Mouse (Mus musculus) large intestine, adult 2 months (tissue): ENCODE measurements at regions not wholly inside any gene's neighbourhood (a gene's known extent, or its start where the extent isn't known, plus 50 kb on each side); places are given as distances from the start of the nearest gene placed in this dataset.

Source experiments
- DNase-seq: peaks from one replicate; pipeline ENCODE4 v3.0.0-alpha.2; 2012; ENCODE audit warnings: low read depth, low spot score
- WGBS: fragments of 180-500 bp; shearing (Covaris S2); methylation state at CpG from one replicate; pipeline ENCODE4 v1.1.7; 2018; 5-methylcytosine and 5-hydroxymethylcytosine counted together

- DNase-seq: no peak
- 84% methylated on average over 9 of the region's 9 CpGs for whole genome bisulfite sequencing
Measured at GRCm38 (mm10) chr1:73805156-73805555, 319.1 kb downstream of the Tns1 start.

GRCm38 (mm10) chr1:73799996-73800395, 324.3 kb downstream of the Tns1 start:
- 63% methylated on average over 1 of the region's 1 CpGs for WGBS
- no peak for DNase-seq

DNA sequence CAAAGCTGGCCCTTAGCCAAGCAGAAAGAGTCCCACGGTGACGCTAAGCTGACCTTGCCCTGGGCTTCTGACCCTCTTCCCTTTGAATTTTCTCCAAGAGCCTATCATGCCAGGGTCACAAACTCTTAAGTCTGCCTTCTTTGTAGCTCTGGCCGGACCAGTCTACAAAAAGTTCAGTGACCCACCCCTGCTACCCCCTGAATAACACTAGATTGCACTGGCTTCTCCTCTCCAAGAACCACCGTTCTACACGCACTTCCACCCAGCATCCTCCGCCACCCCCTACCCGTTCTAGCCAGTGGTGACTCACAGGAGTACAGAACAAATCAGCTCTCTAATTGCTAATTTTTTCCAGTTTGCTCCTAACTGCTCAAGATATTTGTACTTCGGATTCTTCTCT, 325.0 kb downstream of the Tns1 start:
- DNase-seq: no peak
- 65% methylated on average over 8 of the region's 8 CpGs for WGBS

GRCm38 (mm10) chr1:73797858-73798257, 326.4 kb downstream of the Tns1 start:
- 77% methylated on average over 2 of the region's 2 CpGs for WGBS
- DNase-seq: no peak

DNA sequence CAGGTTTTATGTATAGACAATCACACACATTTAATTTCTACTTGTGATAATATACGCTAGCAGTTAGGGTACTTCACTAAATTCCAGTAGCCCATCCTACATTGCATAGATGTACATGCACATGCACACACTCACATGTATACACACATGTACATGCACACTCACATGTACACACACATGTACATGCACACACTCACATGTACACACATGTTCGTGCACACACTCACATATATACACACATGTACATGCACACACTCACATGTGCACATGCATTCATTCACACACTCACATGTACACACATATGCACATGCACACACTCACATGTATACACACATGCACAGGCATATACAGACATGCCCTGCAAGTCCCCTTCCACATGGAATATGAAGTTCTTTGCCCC, 326.8 kb downstream of the Tns1 start:
- WGBS: 92% methylated on average over 2 of the region's 2 CpGs

DNA sequence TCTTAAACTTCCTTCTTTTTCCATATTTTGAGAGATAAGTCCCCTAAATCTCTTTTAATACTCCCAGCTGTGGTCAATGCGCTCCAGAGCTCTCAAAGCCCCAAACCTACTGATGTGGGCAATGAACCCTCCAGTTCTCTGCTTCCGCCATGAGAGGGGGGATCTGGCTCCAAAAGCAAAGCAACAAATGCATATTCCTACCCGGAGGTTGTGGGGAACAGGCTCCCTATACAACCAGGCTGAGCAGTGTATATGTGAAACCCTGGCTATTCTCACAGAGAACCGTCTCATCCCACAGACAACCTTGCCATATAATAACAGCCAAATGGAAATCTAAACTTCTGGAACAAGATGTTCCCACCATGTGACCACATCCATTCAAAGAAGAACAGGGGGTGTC, 330.4 kb downstream of the Tns1 start:
- DNase-seq: no peak
- WGBS: 82% methylated on average over 4 of the region's 4 CpGs

More for the DNA sequence above, 326.8 kb downstream of the Tns1 start:
- DNase-seq: no peak

DNA sequence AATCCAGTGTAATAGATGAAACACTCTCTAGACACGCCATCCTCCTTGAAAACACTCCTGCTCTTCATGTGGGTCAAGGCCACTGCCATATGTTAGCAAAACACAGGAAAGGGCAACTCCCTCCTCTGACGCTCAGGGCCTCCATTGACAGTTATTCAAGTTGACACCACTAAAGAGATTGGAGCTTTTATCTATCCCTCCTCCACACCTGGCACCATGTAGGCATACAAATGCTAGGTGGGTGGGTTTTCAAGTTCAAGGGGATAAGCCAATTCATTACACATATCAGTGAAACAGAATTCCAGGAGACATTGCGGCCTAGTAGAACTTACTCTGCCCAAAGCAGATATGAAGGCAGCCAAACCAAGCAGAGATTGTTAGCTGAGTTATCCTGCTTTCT, 331.0 kb downstream of the Tns1 start:
- 77% methylated on average over 3 of the region's 3 CpGs for WGBS
- no peak for DNase-seq

DNA sequence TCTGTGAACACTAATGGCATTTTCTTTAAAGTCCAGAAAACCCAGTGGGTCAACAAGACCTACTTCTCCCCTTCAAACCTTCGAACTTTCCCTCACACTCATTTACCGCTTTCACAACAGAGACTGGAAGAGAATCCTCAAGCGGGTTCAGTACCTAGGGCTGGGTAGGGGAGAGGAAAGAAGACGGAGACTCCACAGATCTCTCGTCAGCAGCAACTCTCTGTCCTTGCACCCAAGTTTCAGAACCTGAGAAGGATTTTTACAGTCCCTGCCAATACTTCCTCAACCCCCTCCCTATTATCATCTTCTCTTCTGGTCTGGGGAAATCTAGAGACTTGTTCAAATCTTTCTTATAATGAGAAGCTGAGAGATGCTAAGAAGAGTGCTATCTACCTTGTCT, 331.9 kb downstream of the Tns1 start:
- 93% methylated on average over 5 of the region's 5 CpGs for WGBS
- DNase-seq: no peak

GRCm38 (mm10) chr1:73787666-73788065, 336.6 kb downstream of the Tns1 start:
- no peak for DNase-seq
- 59% methylated on average over 2 of the region's 2 CpGs for WGBS

- no peak for DNase-seq
- WGBS: 82% methylated on average over 7 of the region's 7 CpGs
Measured at GRCm38 (mm10) chr1:73787224-73787623, 337.0 kb downstream of the Tns1 start.

DNA sequence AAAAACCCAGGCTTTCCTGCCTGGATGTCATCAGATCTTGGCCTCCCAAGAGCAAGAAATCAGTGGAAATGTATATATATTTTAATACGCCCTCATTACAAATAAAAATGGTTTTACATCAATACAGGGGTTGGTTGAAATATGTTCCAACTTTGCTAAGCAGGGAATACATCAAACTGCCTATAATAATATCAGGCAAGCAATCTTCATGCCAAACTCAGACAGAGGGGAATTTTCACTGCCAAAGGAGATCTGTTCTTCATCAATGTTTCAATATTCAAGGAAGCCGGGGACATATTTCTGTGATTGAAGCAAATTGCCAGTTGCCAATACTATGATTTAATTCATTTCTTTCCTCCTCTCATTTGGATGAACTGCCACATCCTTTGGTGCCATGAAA, 340.9 kb downstream of the Tns1 start:
- DNase-seq: no peak
- WGBS: 82% methylated on average over 2 of the region's 2 CpGs

DNA sequence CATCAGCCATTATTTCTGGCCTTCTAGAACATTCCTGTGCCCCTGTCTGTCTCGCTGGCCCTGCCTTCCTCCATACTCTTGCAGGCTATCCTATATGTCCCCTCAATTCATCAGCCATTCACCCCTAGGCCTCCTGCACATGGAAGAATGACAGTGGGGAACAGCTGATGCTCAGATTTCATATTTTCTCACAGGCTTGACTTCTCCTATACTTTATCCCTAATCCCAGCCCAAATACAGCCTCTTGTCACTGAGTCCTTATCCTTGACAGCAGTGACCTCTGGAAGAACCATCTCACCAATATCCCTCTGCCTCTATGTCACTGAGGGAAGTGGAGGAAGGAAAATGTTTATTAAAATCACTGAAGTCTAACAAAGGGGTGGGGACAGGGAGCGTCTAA, 341.4 kb downstream of the Tns1 start:
- no peak for DNase-seq
- WGBS: 69% methylated on average over 2 of the region's 2 CpGs

DNA sequence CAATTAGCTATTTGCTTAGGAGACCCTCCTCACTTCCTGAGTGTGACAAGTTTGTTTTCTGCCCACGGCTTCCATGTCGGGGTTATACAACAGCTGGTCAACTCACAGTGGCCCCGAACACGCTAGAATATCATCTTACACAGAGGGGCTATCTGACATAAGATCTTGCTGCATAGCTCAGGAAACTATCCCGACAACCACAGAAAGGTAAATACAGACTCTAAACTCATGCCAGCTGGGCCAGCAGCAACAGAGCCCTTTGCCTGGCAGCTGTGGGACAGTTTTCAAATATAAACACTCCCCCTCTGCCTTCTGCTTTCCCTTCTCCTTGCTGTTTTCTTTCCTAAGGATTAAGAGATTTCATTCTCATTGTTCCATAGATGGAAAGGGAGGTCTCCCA, 352.5 kb downstream of the Tns1 start:
- no peak for DNase-seq
- WGBS: 38% methylated on average over 5 of the region's 5 CpGs

- 78% methylated on average over 5 of the region's 5 CpGs for WGBS
Measured at GRCm38 (mm10) chr1:73770631-73771030, 353.6 kb downstream of the Tns1 start.

GRCm38 (mm10) chr1:73764611-73765333, 359.5 kb downstream of the Tns1 start:
- WGBS: 73% methylated on average over 5 of the region's 5 CpGs
- DNase-seq: no peak

More at GRCm38 (mm10) chr1:73770631-73771030, 353.6 kb downstream of the Tns1 start:
- DNase-seq: no peak

GRCm38 (mm10) chr1:73758110-73759061, 365.9 kb downstream of the Tns1 start:
- DNase-seq: no peak
- 63% methylated on average over 11 of the region's 11 CpGs for WGBS

- no peak for DNase-seq
Measured at GRCm38 (mm10) chr1:73755791-73756190, 368.5 kb downstream of the Tns1 start.

GRCm38 (mm10) chr1:73754928-73755327, 369.3 kb downstream of the Tns1 start:
- no peak for DNase-seq
- 75% methylated on average over 2 of the region's 2 CpGs for WGBS

More at GRCm38 (mm10) chr1:73755791-73756190, 368.5 kb downstream of the Tns1 start:
- WGBS: 61% methylated on average over 5 of the region's 5 CpGs

GRCm38 (mm10) chr1:73753157-73753556, 371.1 kb downstream of the Tns1 start:
- DNase-seq: no peak
- 78% methylated on average over 2 of the region's 2 CpGs for WGBS

GRCm38 (mm10) chr1:73748702-73749101, 375.5 kb downstream of the Tns1 start:
- DNase-seq: no peak
